Mouse (Mus musculus) intestine, embryonic 15.5 days (tissue): ENCODE measurements around the gene Csnk1g2. TPM values are rescaled to one million over a fixed set of nuclear protein-coding genes. Genes with fewer than 3 reads are reported as not detected.
"Not testable (repeated sequence)": the region's sequence is repeated elsewhere in the genome, so short reads cannot be mapped to it uniquely, and the experiment has no call there.

Experiments
- ATAC-seq: fragments of 200-750 bp; cut with Nextera tagmentation; 2 replicates; pipeline ENCODE4 v1.8.0; 2017; ENCODE audit warnings: moderate TSS enrichment, moderate library complexity
- H3K27ac ChIP-seq: fragments of 300-500 bp; sonication (generic); 2 replicates; pipeline ENCODE4 v1.5.1; 2015; ENCODE audit warnings: mild to moderate bottlenecking, inconsistent platforms
- H3K27me3 ChIP-seq: fragments of 300-500 bp; sonication (generic); replicated peaks from 2 replicates; pipeline ENCODE4 v1.6.1; 2015; ENCODE audit warnings: inconsistent platforms
- H3K36me3 ChIP-seq: fragments of 300-500 bp; sonication (generic); 2 replicates; pipeline ENCODE4 v1.6.1; 2015; ENCODE audit warnings: inconsistent platforms
- H3K4me1 ChIP-seq: fragments of 300-500 bp; sonication (generic); replicated peaks from 2 replicates; pipeline ENCODE4 v1.6.1; 2015; ENCODE audit warnings: inconsistent platforms
- H3K4me2 ChIP-seq: fragments of 300-500 bp; sonication (generic); replicated peaks from 2 replicates; pipeline ENCODE4 v1.6.1; 2015; ENCODE audit warnings: mild to moderate bottlenecking, inconsistent platforms
- H3K4me3 ChIP-seq: fragments of 300-500 bp; sonication (generic); replicated peaks from 2 replicates; pipeline ENCODE4 v1.5.1; 2015; ENCODE audit warnings: inconsistent platforms
- H3K9ac ChIP-seq: fragments of 300-500 bp; sonication (generic); 2 replicates; pipeline ENCODE4 v1.6.1; 2015; ENCODE audit warnings: inconsistent platforms
- H3K9me3 ChIP-seq: fragments of 300-500 bp; sonication (generic); 2 replicates; pipeline ENCODE4 v1.6.1; 2016; ENCODE audit warnings: inconsistent platforms
- WGBS: fragments of 180-500 bp; shearing (Covaris S2); methylation state at CpG from one replicate; pipeline ENCODE4 v1.1.7; 2015; 5-methylcytosine and 5-hydroxymethylcytosine counted together
- polyA plus RNA-seq: library from polyadenylated mRNA; unstranded; fragments of >200 nt; fragmentation: Nextera tagmentation; extraction: Ambion mirVana; gene quantifications from 2 replicates; pipeline ENCODE4 v1.2.1, GENCODE M21; 2015

The Csnk1g2 gene
- polyA plus RNA-seq, 1 experiment from 2014 or later: 134 TPM

DNA sequence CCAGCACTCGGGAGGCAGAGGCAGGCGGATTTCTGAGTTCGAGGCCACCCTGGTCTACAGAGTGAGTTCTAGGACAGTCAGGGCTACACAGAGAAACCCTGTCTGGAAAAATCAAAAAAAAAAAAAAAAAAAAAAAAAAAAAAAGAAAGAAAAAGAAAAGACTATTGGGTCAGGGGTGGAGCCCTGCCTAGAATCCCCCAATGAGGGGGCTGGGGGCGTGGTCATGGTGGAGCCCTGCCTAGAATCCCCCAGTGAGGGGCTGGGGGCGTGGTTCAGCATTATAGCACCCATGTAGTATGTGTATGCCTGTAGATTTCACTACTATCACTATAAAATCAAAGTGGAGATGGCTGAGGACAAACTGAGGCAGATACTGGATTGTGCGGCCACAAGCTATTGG, 27.3 kb downstream of the Csnk1g2 start:
- not testable (repeated sequence) for H3K9ac ChIP-seq, H3K27me3 ChIP-seq, H3K4me2 ChIP-seq, H3K4me3 ChIP-seq, H3K9me3 ChIP-seq, H3K27ac ChIP-seq, ATAC-seq
- Histone ChIP-seq H3K4me1 (peaks cover 11% of the 10 kb centered on the region), H3K36me3 (peaks cover 19% of the 10 kb centered on the region)
- 91% methylated on average over 6 of the region's 6 CpGs for WGBS

DNA sequence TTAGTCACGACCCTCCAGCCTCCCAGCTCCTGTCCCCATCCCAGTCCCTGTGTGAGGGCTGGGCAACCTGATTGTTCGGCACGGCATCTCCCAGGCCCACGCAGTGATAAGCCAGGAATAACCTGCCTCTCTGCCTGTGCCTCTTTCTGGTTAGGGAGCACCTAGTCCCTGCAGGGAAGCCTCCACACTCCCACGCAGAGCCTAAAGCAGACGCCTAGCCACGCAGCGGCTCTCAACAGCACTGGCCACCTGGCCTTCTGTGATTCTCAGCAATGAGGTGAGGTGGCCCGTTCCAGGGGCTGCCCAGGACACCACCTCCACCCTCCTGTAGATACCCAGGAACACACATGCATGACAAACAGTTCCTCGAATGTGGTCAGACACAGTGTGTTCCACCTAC, 27.8 kb downstream of the Csnk1g2 start:
- ATAC-seq: no peak
- H3K4me3 ChIP-seq: no peak overlapping the region
- H3K4me1 ChIP-seq: peaks cover 16% of the 10 kb centered on the region
- H3K9me3 ChIP-seq: no peaks in the 10 kb centered on the region
- no peak overlapping the region for H3K4me2 ChIP-seq
- H3K27ac ChIP-seq: no peak overlapping the region
- H3K9ac ChIP-seq: no peak overlapping the region
- no peaks in the 10 kb centered on the region for H3K27me3 ChIP-seq
- WGBS: 91% methylated on average over 10 of the region's 10 CpGs
- peaks cover 15% of the 10 kb centered on the region for H3K36me3 ChIP-seq

DNA sequence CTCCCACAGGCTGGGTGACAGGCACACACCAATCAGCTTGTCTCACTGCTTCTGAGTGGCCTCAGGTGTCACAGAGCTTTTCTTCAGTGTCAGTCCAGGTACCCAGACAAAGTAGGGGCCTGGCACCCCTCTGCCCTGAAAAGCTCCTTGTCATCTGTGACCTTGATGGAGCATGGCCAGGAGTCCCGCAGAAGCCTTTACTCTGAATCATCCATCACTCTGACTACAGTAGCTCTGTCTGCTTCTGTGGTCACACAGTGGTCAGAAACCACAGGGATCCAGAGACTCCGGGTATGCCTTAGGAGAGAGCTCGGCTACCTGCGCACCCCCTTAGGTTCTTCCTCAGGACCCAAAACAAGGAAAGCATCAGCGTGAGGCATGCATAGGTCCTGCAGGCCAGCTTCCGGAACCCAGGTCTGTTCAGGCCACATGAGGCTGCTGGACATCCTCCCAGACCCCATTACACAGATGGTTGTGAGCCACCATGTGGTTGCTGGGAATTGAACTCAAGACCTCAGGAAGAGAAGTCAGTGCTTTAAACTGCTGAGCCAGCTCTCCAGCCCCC, 30.6 kb downstream of the Csnk1g2 start:
- Histone ChIP-seq H3K4me3 (no peak overlapping the region), H3K4me2 (no peak overlapping the region), H3K9me3 (no peaks in the 10 kb centered on the region), H3K9ac (no peak overlapping the region), H3K27me3 (no peaks in the 10 kb centered on the region), H3K36me3 (no peaks in the 10 kb centered on the region), H3K4me1 (peaks cover 28% of the 10 kb centered on the region), H3K27ac (no peak overlapping the region)
- ATAC-seq: no peak
- 86% methylated on average over 6 of the region's 6 CpGs for WGBS

GRCm38 (mm10) chr10:80654866-80655265, 32.2 kb downstream of the Csnk1g2 start:
- WGBS: 81% methylated on average over 6 of the region's 6 CpGs
- H3K36me3 ChIP-seq: no peaks in the 10 kb centered on the region
- H3K27ac ChIP-seq: no peak overlapping the region
- no peaks in the 10 kb centered on the region for H3K9me3 ChIP-seq
- peak overlapping the region; percentile 92; the same call in 1 of the 2 replicates for H3K9ac ChIP-seq
- no peak for ATAC-seq
- no peaks in the 10 kb centered on the region for H3K27me3 ChIP-seq
- H3K4me3 ChIP-seq: peak overlapping the region; percentile 83
- H3K4me2 ChIP-seq: peak overlapping the region; percentile 83
- peaks cover 30% of the 10 kb centered on the region for H3K4me1 ChIP-seq

DNA sequence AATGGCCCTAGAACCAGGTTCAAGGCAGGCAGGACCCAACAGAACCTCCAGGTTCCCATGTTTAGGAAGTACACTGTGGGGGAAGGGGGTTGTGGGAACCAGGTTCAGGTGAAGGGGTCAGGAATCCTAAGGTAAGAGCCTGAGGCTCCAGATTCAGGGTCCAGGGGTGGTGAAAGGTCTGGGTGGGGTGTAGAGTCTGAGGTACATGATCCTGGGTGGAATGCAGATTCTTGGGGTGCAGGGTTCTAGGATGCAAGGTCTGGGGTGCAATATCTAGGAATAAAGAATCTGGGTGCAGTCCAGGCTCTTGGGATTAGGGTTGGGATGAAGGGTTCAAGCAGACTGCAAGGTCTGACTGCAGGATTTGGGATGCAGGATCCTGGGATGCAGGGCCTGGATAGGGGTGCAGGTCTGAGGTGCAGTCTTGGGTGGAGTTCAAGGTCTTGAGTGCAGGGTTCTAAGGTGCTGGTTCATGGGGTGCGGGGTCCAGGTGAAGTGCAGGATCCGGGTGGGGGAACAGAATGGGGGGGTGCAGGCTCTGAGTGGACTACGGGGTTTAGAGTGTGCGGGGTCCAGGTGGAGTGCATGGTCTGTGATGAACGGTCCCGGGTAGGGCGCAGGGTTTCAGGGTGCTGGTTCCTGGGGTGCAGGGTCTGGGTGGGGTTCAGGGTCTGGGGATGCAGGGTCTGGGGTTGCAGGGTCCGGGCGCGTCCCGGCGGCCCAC, 32.9 kb downstream of the Csnk1g2 start:
- Histone ChIP-seq H3K9ac (peak overlapping the region; percentile 92), H3K4me2 (peak overlapping the region; percentile 83), H3K9me3 (no peaks in the 10 kb centered on the region), H3K36me3 (no peaks in the 10 kb centered on the region), H3K27me3 (no peaks in the 10 kb centered on the region), H3K4me1 (peaks cover 30% of the 10 kb centered on the region), H3K4me3 (peak overlapping the region; percentile 83), H3K27ac (peak overlapping the region; percentile 71; the same call in 1 of the 2 replicates)
- peak; percentile 24 for ATAC-seq
- 2% methylated on average over 10 of the region's 12 CpGs for WGBS

GRCm38 (mm10) chr10:80656130-80656862, 33.7 kb downstream of the Csnk1g2 start:
- ATAC-seq: peak; percentile 87
- peaks cover 30% of the 10 kb centered on the region for H3K4me1 ChIP-seq
- H3K27me3 ChIP-seq: no peaks in the 10 kb centered on the region
- peak overlapping the region; percentile 83 for H3K4me3 ChIP-seq
- H3K27ac ChIP-seq: peak overlapping the region; percentile 94
- peak overlapping the region; percentile 83 for H3K4me2 ChIP-seq
- no peaks in the 10 kb centered on the region for H3K36me3 ChIP-seq
- under 1% methylated on average over 67 of the region's 72 CpGs for WGBS
- H3K9me3 ChIP-seq: no peaks in the 10 kb centered on the region
- H3K9ac ChIP-seq: peak overlapping the region; percentile 92

- peak; percentile 44 for ATAC-seq
- Histone ChIP-seq H3K9me3 (no peaks in the 10 kb centered on the region), H3K4me1 (peaks cover 30% of the 10 kb centered on the region), H3K27ac (peak within 1 kb of the TSS; percentile 94), H3K4me2 (peak within 1 kb of the TSS; percentile 83), H3K36me3 (no peaks in the 10 kb centered on the region), H3K9ac (peak within 1 kb of the TSS; percentile 92), H3K27me3 (no peaks in the 10 kb centered on the region), H3K4me3 (peak within 1 kb of the TSS; percentile 83)
- 17% methylated on average over 14 of the region's 15 CpGs for WGBS
Observed at GRCm38 (mm10) chr10:80656863-80657623, 34.4 kb downstream of the Csnk1g2 start, which contains the start of gene Btbd2. TSS of gene Btbd2 (minus strand) at chr10:80657071.

DNA sequence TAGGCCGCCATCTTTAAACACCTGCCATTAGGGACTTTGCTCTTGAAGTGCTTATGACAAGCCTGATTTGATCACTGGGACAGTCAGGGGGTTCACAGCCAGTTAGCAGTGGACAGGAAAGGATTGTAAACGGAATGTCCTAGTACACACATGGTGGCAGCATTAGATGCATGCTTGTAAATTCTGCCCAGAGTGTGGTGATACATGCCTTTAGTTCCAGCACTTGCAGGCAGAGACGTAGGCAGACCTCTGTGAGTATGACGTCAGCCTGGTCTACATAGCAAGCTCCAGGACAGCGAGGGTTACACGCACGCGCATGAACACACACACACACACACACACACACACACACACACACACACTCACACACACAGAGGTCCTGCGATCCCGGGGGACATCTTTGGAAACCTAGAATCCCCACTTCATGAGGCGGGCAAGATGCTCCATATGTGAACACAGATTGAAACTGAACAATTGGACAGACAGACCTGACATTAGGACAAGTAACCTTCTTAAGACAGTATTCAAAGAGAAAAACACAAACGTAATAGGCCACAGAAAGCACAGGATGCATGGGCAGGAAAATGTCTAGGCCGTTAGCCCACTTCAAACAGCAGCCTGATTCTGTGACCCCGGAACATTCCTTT, 35.7 kb downstream of the Csnk1g2 start:
- Histone ChIP-seq H3K36me3 (no peaks in the 10 kb centered on the region), H3K4me3 (no peak overlapping the region), H3K9me3 (no peaks in the 10 kb centered on the region), H3K4me1 (peaks cover 30% of the 10 kb centered on the region), H3K4me2 (no peak overlapping the region), H3K9ac (no peak overlapping the region), H3K27me3 (no peaks in the 10 kb centered on the region), H3K27ac (no peak overlapping the region; the same call in 1 of the 2 replicates)
- no peak for ATAC-seq
- WGBS: 79% methylated on average over 14 of the region's 14 CpGs

DNA sequence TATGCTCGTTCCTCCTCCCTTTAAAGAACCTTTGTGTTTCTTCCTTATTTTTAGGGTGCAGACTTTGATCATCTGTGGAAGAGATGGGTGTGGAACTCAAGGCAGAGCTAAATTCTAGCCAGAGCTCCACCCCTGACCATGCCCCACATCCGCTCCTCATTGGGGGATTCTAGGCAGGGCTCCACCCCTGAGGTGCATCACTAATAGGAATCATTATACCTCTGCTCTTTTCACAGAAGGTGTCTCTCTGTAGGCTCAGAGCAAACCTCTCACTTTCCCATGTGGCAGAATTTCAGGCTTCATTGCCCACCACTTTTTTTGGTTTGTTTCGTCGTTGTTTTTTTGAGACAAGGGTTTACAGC, 36.2 kb downstream of the Csnk1g2 start:
- 0 out of 2 replicates have a peak, but pooled peaks have one; percentile 26 for ATAC-seq
- Histone ChIP-seq H3K27ac (no peak overlapping the region; the same call in 1 of the 2 replicates), H3K4me1 (peaks cover 34% of the 10 kb centered on the region), H3K4me2 (peak overlapping the region; percentile 35; the same call in 1 of the 2 replicates), H3K36me3 (no peaks in the 10 kb centered on the region), H3K9ac (no peak overlapping the region), H3K4me3 (no peak overlapping the region), H3K27me3 (no peaks in the 10 kb centered on the region), H3K9me3 (no peaks in the 10 kb centered on the region)
- 53% methylated on average over 4 of the region's 4 CpGs for WGBS

- Histone ChIP-seq H3K4me2 (peak overlapping the region; percentile 35; the same call in 1 of the 2 replicates), H3K4me1 (peaks cover 35% of the 10 kb centered on the region), H3K27ac (no peak overlapping the region), H3K9me3 (no peaks in the 10 kb centered on the region), H3K36me3 (no peaks in the 10 kb centered on the region), H3K4me3 (no peak overlapping the region), H3K27me3 (no peaks in the 10 kb centered on the region), H3K9ac (no peak overlapping the region)
- no peak for ATAC-seq
- WGBS: 14% methylated on average over 10 of the region's 10 CpGs
Observed at GRCm38 (mm10) chr10:80659213-80659612, 36.6 kb downstream of the Csnk1g2 start.

DNA sequence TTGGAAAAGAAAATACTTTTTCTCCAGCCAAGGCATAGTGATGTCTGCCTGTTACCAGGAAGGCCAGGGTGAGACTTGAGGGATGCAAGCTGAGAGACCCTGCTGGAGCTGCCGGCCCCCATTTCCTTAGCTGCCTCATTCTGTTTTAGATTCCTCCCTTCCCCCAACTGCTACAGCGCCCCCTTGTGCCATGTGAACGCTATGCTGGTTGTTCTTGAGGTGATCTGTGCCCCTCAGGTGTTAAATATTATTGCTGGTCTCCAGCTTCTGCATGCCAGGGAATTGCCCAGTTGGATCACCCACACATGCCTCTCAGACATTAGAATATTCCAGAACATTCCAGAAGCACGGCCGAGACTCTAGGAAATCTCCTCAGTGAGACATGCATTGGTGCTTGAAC, 38.5 kb downstream of the Csnk1g2 start:
- no peak overlapping the region for H3K4me2 ChIP-seq
- no peak overlapping the region for H3K9ac ChIP-seq
- peaks cover 40% of the 10 kb centered on the region for H3K4me1 ChIP-seq
- H3K9me3 ChIP-seq: no peaks in the 10 kb centered on the region
- no peaks in the 10 kb centered on the region for H3K36me3 ChIP-seq
- no peak overlapping the region for H3K27ac ChIP-seq
- WGBS: 32% methylated on average over 5 of the region's 5 CpGs
- H3K4me3 ChIP-seq: no peak overlapping the region
- no peaks in the 10 kb centered on the region for H3K27me3 ChIP-seq
- ATAC-seq: no peak
